8 mouse cellular contexts compared by ENCODE assay signal in genomic region chr10:12694774-12695173, GRCm38 (mm10).
DNase-seq lines count a peak whose midpoint lies in the region; ATAC-seq and TF ChIP-seq lines count a peak whose summit lies in the region.

No protein-coding gene starts in this region.

- H3K4me3 ChIP-seq in lung, postnatal 0 days (ENCODE audit: low read depth, low read length), result no peak overlapping the region
- no peak overlapping the region for H3K4me3 ChIP-seq in left cerebral cortex, adult 2 months

- no peak overlapping the region for H3K4me2 ChIP-seq in lung, postnatal 0 days (replicated peaks; ENCODE audit: low read depth, low read length)

- H3K27me3 ChIP-seq in lung, postnatal 0 days (replicated peaks; ENCODE audit: insufficient read depth, low read length), result no peaks in the 10 kb centered on the region

- peak; percentile 91 for ATAC-seq in lung, postnatal 0 days

- no peaks in the 10 kb centered on the region for H3K4me1 ChIP-seq in lung, postnatal 0 days (ENCODE audit: insufficient read depth, low read depth, low read length)

- no peak overlapping the region; the same call in 1 of the 2 replicates for H3K27ac ChIP-seq in lung, postnatal 0 days (ENCODE audit: low read length)
- H3K27ac ChIP-seq in left cerebral cortex, adult 2 months, result no peak overlapping the region

- intact Hi-C loops in heart, postnatal 36 days (cut with DNase I), result loop anchor here (5.0 kb wide), 2 partner anchors 173 to 303 kb away; partner anchors contain the start of gene Utrn
- intact Hi-C loops in left cerebral cortex, adult 2 months (cut with DNase I), result loop anchor here (5.0 kb wide), 2 partner anchors 173 to 303 kb away; partner anchors contain the start of gene Utrn

- DNase-seq in adipocyte (ENCODE audit: low spot score), result peak; percentile 49
- DNase-seq in gastrocnemius, adult 18-20 months (ENCODE audit: low spot score), result peak; percentile 67
- DNase-seq in heart, postnatal 36 days, result peak; percentile 22 to 25
- DNase-seq in lung, postnatal 0 days (ENCODE audit: low spot score), result peak; percentile 80
- DNase-seq in layer of hippocampus, adult 18-20 months (ENCODE audit: low spot score in 2 of 2), result no peak
- DNase-seq in urinary bladder, adult 2 months (ENCODE audit: low spot score), result no peak
- no peak for DNase-seq in spleen, postnatal 36 days (ENCODE audit: low spot score in 2 of 2)
- no peak for DNase-seq in left cerebral cortex, adult 2 months (ENCODE audit: extremely low spot score in 1 of 2, low spot score in 2 of 2)

- no peak overlapping the region for H3K9ac ChIP-seq in lung, postnatal 0 days (replicated peaks; ENCODE audit: low read depth)

- 11% methylated on average over 6 of the region's 6 CpGs for WGBS in lung, postnatal 0 days

- TF ChIP-seq CTCF in lung, postnatal 0 days (IDR thresholded peaks at IDR 0.05), result no peak
- TF ChIP-seq CTCF in left cerebral cortex, adult 2 months (IDR thresholded peaks at IDR 0.05), result no peak

- 0 out of 2 replicates have a peak, but pooled peaks cover 9% of the 10 kb centered on the region for H3K36me3 ChIP-seq in lung, postnatal 0 days (ENCODE audit: insufficient read depth, low read length)

- peak; percentile 88 for TF ChIP-seq EP300 in lung, postnatal 0 days (IDR thresholded peaks at IDR 0.05)

- H3K9me3 ChIP-seq in lung, postnatal 0 days (ENCODE audit: low read length), result no peaks in the 10 kb centered on the region

Comparison
In these comparisons a context has a peak if more than half of its experiments do, and no peak if none do; other contexts are left out.
1. DNase-seq: peak in adipocyte (single experiment), gastrocnemius, adult 18-20 months (single experiment), heart, postnatal 36 days (2 of 2) and lung, postnatal 0 days (single experiment); none in layer of hippocampus, adult 18-20 months (0 of 2), urinary bladder, adult 2 months (single experiment), spleen, postnatal 36 days (0 of 2) and left cerebral cortex, adult 2 months (0 of 2).